Mouse (Mus musculus): Measurements from ENCODE around the gene Arhgap21. TPM values are rescaled to one million over a fixed set of nuclear protein-coding genes. Genes with fewer than 3 reads are reported as not detected.

The Arhgap21 gene
- polyA plus RNA-seq, 1 experiment from 2014 or later: 11.1 TPM

Other genes with a start within 250 kb of the Arhgap21 start
- 6.2 and 6.3 TPM in 2 replicates for gene Enkur, start 236.5 kb upstream of the Arhgap21 start, polyA plus RNA-seq (2015; fragmentation: Nextera tagmentation; extraction: Ambion mirVana)
- 6.9 and 7.3 TPM in 2 replicates for gene Thnsl1, start 236.8 kb upstream of the Arhgap21 start, polyA plus RNA-seq (2015; fragmentation: Nextera tagmentation; extraction: Ambion mirVana)